Mouse (Mus musculus): ENCODE measurements around the gene Gfod1.
A peak's percentile ranks its signal among the peaks of the same experiment; 100 is the strongest.

Gene Gfod1

GRCm38 (mm10) chr13:43231965-43232860 lies 71.8 kb downstream of the Gfod1 start:
- DNase-seq (ENCODE audit: low read depth, low spot score): no peak

- DNase-seq (ENCODE audit: low read depth, low spot score): no peak
These were observed 73.1 kb downstream of the Gfod1 start for GRCm38 (mm10) chr13:43230842-43231241.

GRCm38 (mm10) chr13:43230238-43230637 lies 73.7 kb downstream of the Gfod1 start:
- no peak for DNase-seq (ENCODE audit: low read depth, low spot score)

GRCm38 (mm10) chr13:43229767-43230166 lies 74.2 kb downstream of the Gfod1 start:
- DNase-seq (ENCODE audit: low read depth, low spot score): no peak

GRCm38 (mm10) chr13:43228141-43228540 lies 75.8 kb downstream of the Gfod1 start:
- DNase-seq (ENCODE audit: low read depth, low spot score): no peak

GRCm38 (mm10) chr13:43226041-43226440 lies 77.9 kb downstream of the Gfod1 start:
- no peak for DNase-seq (ENCODE audit: low read depth, low spot score)

GRCm38 (mm10) chr13:43225161-43225560 lies 78.8 kb downstream of the Gfod1 start:
- peak; percentile 52 for DNase-seq (ENCODE audit: low read depth, low spot score)

GRCm38 (mm10) chr13:43222084-43222483 lies 81.9 kb downstream of the Gfod1 start:
- no peak for DNase-seq (ENCODE audit: low read depth, low spot score)

- no peak for DNase-seq (ENCODE audit: low read depth, low spot score)
These were observed 82.7 kb downstream of the Gfod1 start for GRCm38 (mm10) chr13:43221290-43221689.

- no peak for DNase-seq (ENCODE audit: low read depth, low spot score)
These were observed 83.3 kb downstream of the Gfod1 start for GRCm38 (mm10) chr13:43220635-43221034.

GRCm38 (mm10) chr13:43218764-43219163 lies 85.2 kb downstream of the Gfod1 start:
- DNase-seq (ENCODE audit: low read depth, low spot score): no peak

- no peak for DNase-seq (ENCODE audit: low read depth, low spot score)
These were observed 85.7 kb downstream of the Gfod1 start for GRCm38 (mm10) chr13:43218284-43218683.

GRCm38 (mm10) chr13:43217686-43218085 lies 86.3 kb downstream of the Gfod1 start:
- DNase-seq (ENCODE audit: low read depth, low spot score): no peak

- peak; percentile 41 for DNase-seq (ENCODE audit: low read depth, low spot score)
These were observed 86.9 kb downstream of the Gfod1 start for GRCm38 (mm10) chr13:43217059-43217458.

GRCm38 (mm10) chr13:43215994-43216706 lies 87.8 kb downstream of the Gfod1 start:
- DNase-seq (ENCODE audit: low read depth, low spot score): peak; percentile 70

GRCm38 (mm10) chr13:43215144-43215993 lies 88.6 kb downstream of the Gfod1 start:
- peak; percentile 71 for DNase-seq (ENCODE audit: low read depth, low spot score)

- DNase-seq (ENCODE audit: low read depth, low spot score): no peak
These were observed 91.6 kb downstream of the Gfod1 start for GRCm38 (mm10) chr13:43212338-43212737.

- DNase-seq (ENCODE audit: low read depth, low spot score): no peak
These were observed 93.0 kb downstream of the Gfod1 start for GRCm38 (mm10) chr13:43210956-43211355.

- no peak for DNase-seq (ENCODE audit: low read depth, low spot score)
These were observed 94.4 kb downstream of the Gfod1 start for GRCm38 (mm10) chr13:43209560-43209959.

- peak; percentile 49 for DNase-seq (ENCODE audit: low read depth, low spot score)
These were observed 95.0 kb downstream of the Gfod1 start for GRCm38 (mm10) chr13:43208914-43209439.

GRCm38 (mm10) chr13:43206118-43206683 lies 97.8 kb downstream of the Gfod1 start:
- no peak for DNase-seq (ENCODE audit: low read depth, low spot score)

All from CD4-positive, CD25-positive, alpha-beta regulatory T cell, adult 2 months (primary cell).